Mouse (Mus musculus) myocyte (in vitro differentiated cells): ENCODE results near the gene G3bp1.

Experiments used
- CEBPB ChIP-seq: IDR thresholded peaks from 2 replicates; pipeline ENCODE4 v1.6.1; 2011; ENCODE audit warnings: mild to moderate bottlenecking, moderate library complexity; ENCODE audit not compliant: poor library complexity, insufficient read depth, severe bottlenecking
- E2F4 ChIP-seq: IDR thresholded peaks from one replicate; pipeline ENCODE4 v1.6.1; 2011; ENCODE audit warnings: mild to moderate bottlenecking, control low read depth, moderate library complexity; ENCODE audit not compliant: insufficient read depth
- MAX ChIP-seq: IDR thresholded peaks from one replicate; pipeline ENCODE4 v1.6.1; 2011; ENCODE audit warnings: low read depth, mild to moderate bottlenecking, control low read depth
- MYOG ChIP-seq, 3 experiments: IDR thresholded peaks; one replicate each; pipeline ENCODE4 v1.6.1; 2011; ENCODE audit warnings: control low read depth in 2 of 3, low read depth in 2 of 3, mild to moderate bottlenecking in 2 of 3; ENCODE audit not compliant: insufficient read length in 2 of 3, control insufficient read depth in 1 of 3, insufficient read depth in 1 of 3
- POLR2A ChIP-seq: IDR thresholded peaks from one replicate; pipeline ENCODE4 v1.6.1; 2011; ENCODE audit warnings: low read depth, mild to moderate bottlenecking, control low read depth, moderate library complexity; ENCODE audit not compliant: insufficient read length
- POLR2AphosphoS2 ChIP-seq: IDR thresholded peaks from one replicate; pipeline ENCODE4 v1.6.1; 2011; ENCODE audit warnings: low read depth, control low read depth; ENCODE audit not compliant: insufficient read length
- TCF3 ChIP-seq: IDR thresholded peaks from one replicate; pipeline ENCODE4 v1.6.1; 2011; ENCODE audit warnings: low read depth, control low read depth; ENCODE audit not compliant: insufficient read length
- USF1 ChIP-seq: IDR thresholded peaks from one replicate; pipeline ENCODE4 v1.6.1; 2011; ENCODE audit warnings: low read depth, mild to moderate bottlenecking, control low read depth, moderate library complexity

- TF ChIP-seq POLR2A (no peak), USF1 (no peak), MAX (no peak), POLR2AphosphoS2 (no peak), E2F4 (no peak), CEBPB (no peak), TCF3 (no peak), MYOG (IDR thresholded peaks at IDR 0.05; ENCODE audit: control insufficient read depth in 1 of 3, insufficient read depth in 1 of 3, insufficient read length in 2 of 3, low read depth in 2 of 3) (no peak)
Observed at GRCm38 (mm10) chr11:55518806-55519674, 49.6 kb downstream of the G3bp1 start.
